8 mouse cellular contexts compared by ENCODE assay signal in the genomic region with DNA sequence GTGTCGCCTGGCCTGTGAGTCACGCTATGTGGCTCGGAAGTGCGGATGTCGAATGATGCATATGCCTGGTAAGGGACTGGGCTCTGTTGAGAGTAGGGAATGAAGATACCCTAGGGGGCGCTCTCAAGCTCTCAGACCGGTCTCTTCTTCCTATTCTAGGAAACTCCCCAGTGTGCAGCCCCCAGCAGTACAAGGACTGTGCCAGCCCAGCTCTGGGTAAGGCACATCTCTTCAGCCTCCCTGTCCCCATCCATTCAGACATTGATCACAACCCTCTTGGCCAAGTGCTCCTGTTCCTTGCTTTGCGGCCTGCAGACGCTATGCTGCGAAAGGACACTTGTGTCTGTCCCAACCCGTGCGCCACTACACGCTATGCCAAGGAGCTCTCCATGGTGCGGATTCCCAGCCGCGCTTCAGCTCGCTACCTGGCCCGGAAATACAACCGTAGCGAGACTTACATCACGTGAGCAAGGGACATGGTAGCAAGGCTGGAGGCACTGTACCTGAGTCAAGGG. TPM values are rescaled to one million over a fixed set of nuclear protein-coding genes. Genes with fewer than 3 reads are reported as not detected.
A peak's percentile ranks its signal among the peaks of the same experiment; 100 is the strongest.
DNase-seq lines count a peak whose midpoint lies in the region; ATAC-seq and TF ChIP-seq lines count a peak whose summit lies in the region.

No protein-coding gene starts in this region.

- DNase-seq in Muller cell, postnatal 12 days (ENCODE audit: inconsistent ontology term), result peak; percentile 64
- DNase-seq in cerebellum, adult 18-20 months, result peak; percentile 81 to 82
- DNase-seq in layer of hippocampus, adult 2 months (ENCODE audit: low spot score in 2 of 2), result peak; percentile 74 to 78
- DNase-seq in lung, adult 18-20 months, result peak; percentile 56 to 67
- peak; percentile 29 to 60 for DNase-seq in thymus, adult 18-20 months

- peak; percentile 70 for ATAC-seq in forebrain, embryonic 16.5 days
- peak; percentile 58 to 64 for ATAC-seq in hematopoietic stem cell, adult 5-6 weeks (replicated peaks in 1 of 2; ENCODE audit: insufficient read depth in 1 of 2, low FRiP score in 2 of 2, low TSS enrichment in 1 of 2, low read depth in 1 of 2, poor library complexity in 2 of 2, severe bottlenecking in 2 of 2)
- ATAC-seq in neural tube, embryonic 13.5 days (ENCODE audit: low read depth), result peak; percentile 74

- peaks cover 7% of the 10 kb centered on the region for H3K4me1 ChIP-seq in forebrain, embryonic 16.5 days (replicated peaks; ENCODE audit: control insufficient read depth, insufficient read depth, low read length)
- H3K4me1 ChIP-seq in neural tube, embryonic 13.5 days (replicated peaks), result peaks cover 21% of the 10 kb centered on the region

- peaks cover 7% of the 10 kb centered on the region for H3K36me3 ChIP-seq in forebrain, embryonic 16.5 days (ENCODE audit: control insufficient read depth, insufficient read depth)
- H3K36me3 ChIP-seq in neural tube, embryonic 13.5 days, result peaks cover 36% of the 10 kb centered on the region

- H3K27ac ChIP-seq in forebrain, embryonic 16.5 days (ENCODE audit: low read length), result no peak overlapping the region
- H3K27ac ChIP-seq in layer of hippocampus, adult 2 months, result peak overlapping the region; percentile 21; the same call in 1 of the 2 replicates
- no peak overlapping the region for H3K27ac ChIP-seq in neural tube, embryonic 13.5 days (replicated peaks)

- H3K9me3 ChIP-seq in forebrain, embryonic 16.5 days (ENCODE audit: control insufficient read depth, low read length), result no peaks in the 10 kb centered on the region
- no peaks in the 10 kb centered on the region for H3K9me3 ChIP-seq in neural tube, embryonic 13.5 days

- WGBS in forebrain, embryonic 16.5 days, result 3% methylated on average over 21 of the region's 21 CpGs
- 4% methylated on average over 21 of the region's 21 CpGs for WGBS in neural tube, embryonic 13.5 days

- no peaks in the 10 kb centered on the region for H3K27me3 ChIP-seq in forebrain, embryonic 16.5 days (replicated peaks; ENCODE audit: control insufficient read depth, insufficient read depth, low read length)
- H3K27me3 ChIP-seq in neural tube, embryonic 13.5 days, result no peaks in the 10 kb centered on the region

- peak overlapping the region; percentile 8; the same call in 1 of the 2 replicates for H3K9ac ChIP-seq in forebrain, embryonic 16.5 days (replicated peaks; ENCODE audit: low read depth, low read length)
- 0 out of 2 replicates have a peak overlapping the region, but pooled peaks have one; percentile 34 for H3K9ac ChIP-seq in neural tube, embryonic 13.5 days

- peak; percentile 86 for TF ChIP-seq CTCF in layer of hippocampus, adult 2 months (conservative IDR thresholded peaks at IDR 0.05)

- H3K4me2 ChIP-seq in forebrain, embryonic 16.5 days (ENCODE audit: low read length), result peak overlapping the region; percentile 22; the same call in 1 of the 2 replicates
- H3K4me2 ChIP-seq in neural tube, embryonic 13.5 days, result peak overlapping the region; percentile 26

- H3K4me3 ChIP-seq in forebrain, embryonic 16.5 days (replicated peaks; ENCODE audit: low read length), result no peak overlapping the region
- peak overlapping the region; percentile 24; the same call in 1 of the 2 replicates for H3K4me3 ChIP-seq in layer of hippocampus, adult 2 months
- H3K4me3 ChIP-seq in neural tube, embryonic 13.5 days, result no peak overlapping the region

RNA-seq across cellular contexts. Expression of gene Asic3, which starts 3.1 kb away (rescaled TPM):
- polyA plus RNA-seq in forebrain, embryonic 16.5 days (2015; fragmentation: Nextera tagmentation; extraction: Ambion mirVana), result 0.14 and 0.36 TPM in 2 replicates
- 0.19 TPM in 1 of 2 replicates, not detected in the other for total RNA-seq in hematopoietic stem cell, adult 5-6 weeks (2017)
- under 1 TPM; 0.20 to 0.39 TPM for total RNA-seq in layer of hippocampus, adult 2 months (2021)
- polyA plus RNA-seq in neural tube, embryonic 13.5 days (2015; fragmentation: Nextera tagmentation; extraction: Ambion mirVana), result 1.8 and 3.0 TPM in 2 replicates

RNA-seq across cellular contexts. Expression of gene Cdk5, which starts 7.1 kb away (rescaled TPM):
- 106 and 127 TPM in 2 replicates for polyA plus RNA-seq in forebrain, embryonic 16.5 days (2015; fragmentation: Nextera tagmentation; extraction: Ambion mirVana)
- total RNA-seq in hematopoietic stem cell, adult 5-6 weeks (2017), result 17.2 and 32.2 TPM in 2 replicates
- 100 to 1,000 TPM; 118 to 136 TPM for total RNA-seq in layer of hippocampus, adult 2 months (2021)
- polyA plus RNA-seq in neural tube, embryonic 13.5 days (2015; fragmentation: Nextera tagmentation; extraction: Ambion mirVana), result 93.2 and 102 TPM in 2 replicates

RNA-seq across cellular contexts. Expression of gene Slc4a2, which starts 7.4 kb away (rescaled TPM):
- polyA plus RNA-seq in forebrain, embryonic 16.5 days (2015; fragmentation: Nextera tagmentation; extraction: Ambion mirVana), result 19.1 and 23.9 TPM in 2 replicates
- 24.3 and 40.5 TPM in 2 replicates for total RNA-seq in hematopoietic stem cell, adult 5-6 weeks (2017)
- total RNA-seq in layer of hippocampus, adult 2 months (2021), result 10 to 100 TPM; 32.5 to 37.6 TPM
- 18.5 and 24.6 TPM in 2 replicates for polyA plus RNA-seq in neural tube, embryonic 13.5 days (2015; fragmentation: Nextera tagmentation; extraction: Ambion mirVana)

RNA-seq across cellular contexts. Expression of gene Abcb8, which starts 22.8 kb away (rescaled TPM):
- polyA plus RNA-seq in forebrain, embryonic 16.5 days (2015; fragmentation: Nextera tagmentation; extraction: Ambion mirVana), result 46.1 and 58.1 TPM in 2 replicates
- 8.6 and 19.1 TPM in 2 replicates for total RNA-seq in hematopoietic stem cell, adult 5-6 weeks (2017)
- 10 to 100 TPM; 50.8 to 57.0 TPM for total RNA-seq in layer of hippocampus, adult 2 months (2021)
- polyA plus RNA-seq in neural tube, embryonic 13.5 days (2015; fragmentation: Nextera tagmentation; extraction: Ambion mirVana), result 46.7 and 47.4 TPM in 2 replicates

RNA-seq across cellular contexts. Expression of gene Atg9b, which starts 24.3 kb away (rescaled TPM):
- polyA plus RNA-seq in forebrain, embryonic 16.5 days (2015; fragmentation: Nextera tagmentation; extraction: Ambion mirVana), result 1.8 and 1.9 TPM in 2 replicates
- total RNA-seq in hematopoietic stem cell, adult 5-6 weeks (2017), result 3.8 and 5.6 TPM in 2 replicates
- 1 to 10 TPM; 3.0 to 3.2 TPM for total RNA-seq in layer of hippocampus, adult 2 months (2021)
- polyA plus RNA-seq in neural tube, embryonic 13.5 days (2015; fragmentation: Nextera tagmentation; extraction: Ambion mirVana), result 1.1 TPM in 2 replicates
